Mouse (Mus musculus): ENCODE data around the gene Med29. TPM values are rescaled to one million over a fixed set of nuclear protein-coding genes. Genes with fewer than 3 reads are reported as not detected.

Gene Med29
- polyA plus RNA-seq, 1 experiment from 2014 or later, result 40.1 TPM

DNA sequence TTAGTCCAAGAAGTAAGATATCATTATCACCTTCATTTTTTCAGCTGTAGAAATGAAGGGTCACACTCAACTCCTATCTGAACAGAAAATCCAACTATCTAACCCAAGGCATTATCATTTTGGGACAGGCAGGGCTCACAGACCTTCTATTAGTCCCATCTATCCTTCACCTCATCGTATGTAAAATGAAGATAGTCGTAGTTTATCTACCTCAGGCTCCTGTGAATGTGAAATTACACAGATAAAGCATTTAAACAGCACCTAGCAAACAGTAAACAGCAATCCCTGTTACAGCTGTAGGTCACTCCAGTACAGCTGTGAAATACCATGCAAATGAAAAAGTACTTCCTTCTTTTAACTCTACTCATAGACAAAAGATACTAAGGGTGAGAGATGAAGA is 39.7 kb upstream of the Med29 start:
- H3K4me1 ChIP-seq (replicated peaks; ENCODE audit: control insufficient read depth, insufficient read depth, low read length), result peaks cover 13% of the 10 kb centered on the region
- no peaks in the 10 kb centered on the region for H3K27me3 ChIP-seq (ENCODE audit: control insufficient read depth, insufficient read depth, low read length)
- H3K36me3 ChIP-seq (ENCODE audit: control insufficient read depth, insufficient read depth, low read length), result no peaks in the 10 kb centered on the region; the same call in 1 of the 2 replicates
- ATAC-seq (replicated peaks; ENCODE audit: low FRiP score) (no peak), DNase-seq (ENCODE audit: low spot score) (no peak)
- no peaks in the 10 kb centered on the region for H3K9me3 ChIP-seq (ENCODE audit: control insufficient read depth, low read length)
- H3K9ac ChIP-seq (ENCODE audit: low read length), result no peak overlapping the region
- no peak overlapping the region for H3K4me2 ChIP-seq (ENCODE audit: low read depth, low read length, severe bottlenecking)
- no peak overlapping the region for H3K4me3 ChIP-seq (ENCODE audit: low read depth, low read length)
- no peak overlapping the region for H3K27ac ChIP-seq (ENCODE audit: low read depth, low read length)
- WGBS, result 87% methylated on average over 2 of the region's 2 CpGs

- DNase-seq (ENCODE audit: low spot score) (no peak), ATAC-seq (replicated peaks; ENCODE audit: low FRiP score) (no peak)
- H3K4me3 ChIP-seq (ENCODE audit: low read depth, low read length), result no peak overlapping the region
- H3K4me1 ChIP-seq (replicated peaks; ENCODE audit: control insufficient read depth, insufficient read depth, low read length), result peaks cover 13% of the 10 kb centered on the region
- no peak overlapping the region for H3K9ac ChIP-seq (ENCODE audit: low read length)
- H3K27ac ChIP-seq (ENCODE audit: low read depth, low read length), result no peak overlapping the region
- WGBS, result 83% methylated on average over 1 of the region's 1 CpGs
- H3K4me2 ChIP-seq (ENCODE audit: low read depth, low read length, severe bottlenecking), result no peak overlapping the region
- no peaks in the 10 kb centered on the region; the same call in 1 of the 2 replicates for H3K36me3 ChIP-seq (ENCODE audit: control insufficient read depth, insufficient read depth, low read length)
- H3K27me3 ChIP-seq (ENCODE audit: control insufficient read depth, insufficient read depth, low read length), result no peaks in the 10 kb centered on the region
- no peaks in the 10 kb centered on the region for H3K9me3 ChIP-seq (ENCODE audit: control insufficient read depth, low read length)
Observed at GRCm38 (mm10) chr7:28430512-28430911, 38.0 kb upstream of the Med29 start.

- no peak overlapping the region for H3K4me2 ChIP-seq (ENCODE audit: low read depth, low read length, severe bottlenecking)
- ATAC-seq (replicated peaks; ENCODE audit: low FRiP score), result no peak
- H3K4me3 ChIP-seq (ENCODE audit: low read depth, low read length), result no peak overlapping the region
- no peak overlapping the region for H3K9ac ChIP-seq (ENCODE audit: low read length)
- H3K9me3 ChIP-seq (ENCODE audit: control insufficient read depth, low read length), result no peaks in the 10 kb centered on the region
- no peak overlapping the region for H3K27ac ChIP-seq (ENCODE audit: low read depth, low read length)
- peaks cover 7% of the 10 kb centered on the region; the same call in 1 of the 2 replicates for H3K36me3 ChIP-seq (ENCODE audit: control insufficient read depth, insufficient read depth, low read length)
- no peaks in the 10 kb centered on the region for H3K4me1 ChIP-seq (replicated peaks; ENCODE audit: control insufficient read depth, insufficient read depth, low read length)
- DNase-seq (ENCODE audit: low spot score), result no peak
- no peaks in the 10 kb centered on the region for H3K27me3 ChIP-seq (ENCODE audit: control insufficient read depth, insufficient read depth, low read length)
Observed at GRCm38 (mm10) chr7:28427738-28428137, 35.2 kb upstream of the Med29 start.

GRCm38 (mm10) chr7:28423018-28423417 is 30.5 kb upstream of the Med29 start:
- no peak overlapping the region for H3K9ac ChIP-seq (ENCODE audit: low read length)
- WGBS, result 100% methylated on average over 1 of the region's 1 CpGs
- no peak for ATAC-seq (replicated peaks; ENCODE audit: low FRiP score)
- DNase-seq (ENCODE audit: low spot score), result no peak
- no peaks in the 10 kb centered on the region for H3K4me1 ChIP-seq (replicated peaks; ENCODE audit: control insufficient read depth, insufficient read depth, low read length)
- H3K4me2 ChIP-seq (ENCODE audit: low read depth, low read length, severe bottlenecking), result no peak overlapping the region
- no peak overlapping the region for H3K4me3 ChIP-seq (ENCODE audit: low read depth, low read length)
- no peaks in the 10 kb centered on the region for H3K27me3 ChIP-seq (ENCODE audit: control insufficient read depth, insufficient read depth, low read length)
- H3K27ac ChIP-seq (ENCODE audit: low read depth, low read length), result no peak overlapping the region
- peaks cover 14% of the 10 kb centered on the region; the same call in 1 of the 2 replicates for H3K36me3 ChIP-seq (ENCODE audit: control insufficient read depth, insufficient read depth, low read length)
- H3K9me3 ChIP-seq (ENCODE audit: control insufficient read depth, low read length), result no peaks in the 10 kb centered on the region

DNA sequence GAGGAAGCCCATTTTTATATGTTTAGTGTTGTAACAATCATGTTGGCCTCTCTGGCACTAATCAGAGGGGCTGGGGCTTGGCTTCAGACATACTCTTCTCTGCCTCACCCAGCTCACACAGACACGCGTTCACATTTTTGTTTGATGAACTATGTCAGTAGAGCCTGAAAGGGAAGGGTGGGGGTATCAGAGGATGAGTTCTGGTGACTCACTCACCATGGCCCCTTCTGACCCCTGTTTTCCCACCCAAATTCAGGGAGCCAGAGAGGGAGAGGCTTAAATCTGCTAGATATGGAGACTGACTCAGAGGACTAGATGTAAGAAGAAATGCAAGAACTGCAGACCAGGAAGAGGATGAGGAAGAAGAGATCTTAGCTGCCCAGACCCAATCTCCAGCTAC is 26.9 kb upstream of the Med29 start:
- no peak overlapping the region for H3K9ac ChIP-seq (ENCODE audit: low read length)
- no peak for DNase-seq (ENCODE audit: low spot score)
- H3K27ac ChIP-seq (ENCODE audit: low read depth, low read length), result no peak overlapping the region
- no peaks in the 10 kb centered on the region for H3K27me3 ChIP-seq (ENCODE audit: control insufficient read depth, insufficient read depth, low read length)
- no peak for ATAC-seq (replicated peaks; ENCODE audit: low FRiP score)
- 94% methylated on average over 2 of the region's 2 CpGs for WGBS
- H3K4me1 ChIP-seq (replicated peaks; ENCODE audit: control insufficient read depth, insufficient read depth, low read length), result no peaks in the 10 kb centered on the region
- no peak overlapping the region for H3K4me2 ChIP-seq (ENCODE audit: low read depth, low read length, severe bottlenecking)
- no peaks in the 10 kb centered on the region for H3K9me3 ChIP-seq (ENCODE audit: control insufficient read depth, low read length)
- no peak overlapping the region for H3K4me3 ChIP-seq (ENCODE audit: low read depth, low read length)
- H3K36me3 ChIP-seq (ENCODE audit: control insufficient read depth, insufficient read depth, low read length), result peaks cover 19% of the 10 kb centered on the region

- WGBS, result 89% methylated on average over 8 of the region's 8 CpGs
- H3K4me3 ChIP-seq (ENCODE audit: low read depth, low read length), result no peak overlapping the region
- no peak overlapping the region for H3K9ac ChIP-seq (ENCODE audit: low read length)
- DNase-seq (ENCODE audit: low spot score) (no peak), ATAC-seq (replicated peaks; ENCODE audit: low FRiP score) (no peak)
- peaks cover 19% of the 10 kb centered on the region for H3K36me3 ChIP-seq (ENCODE audit: control insufficient read depth, insufficient read depth, low read length)
- H3K27ac ChIP-seq (ENCODE audit: low read depth, low read length), result no peak overlapping the region
- H3K4me2 ChIP-seq (ENCODE audit: low read depth, low read length, severe bottlenecking), result no peak overlapping the region
- no peaks in the 10 kb centered on the region for H3K4me1 ChIP-seq (replicated peaks; ENCODE audit: control insufficient read depth, insufficient read depth, low read length)
- H3K9me3 ChIP-seq (ENCODE audit: control insufficient read depth, low read length), result no peaks in the 10 kb centered on the region
- H3K27me3 ChIP-seq (ENCODE audit: control insufficient read depth, insufficient read depth, low read length), result no peaks in the 10 kb centered on the region
Observed at GRCm38 (mm10) chr7:28418096-28418670, 25.7 kb upstream of the Med29 start.

- DNase-seq (ENCODE audit: low spot score), result no peak
- Histone ChIP-seq H3K36me3 (ENCODE audit: control insufficient read depth, insufficient read depth, low read length) (peaks cover 17% of the 10 kb centered on the region), H3K4me2 (ENCODE audit: low read depth, low read length, severe bottlenecking) (no peak overlapping the region), H3K4me1 (replicated peaks; ENCODE audit: control insufficient read depth, insufficient read depth, low read length) (no peaks in the 10 kb centered on the region), H3K9me3 (ENCODE audit: control insufficient read depth, low read length) (no peaks in the 10 kb centered on the region), H3K4me3 (ENCODE audit: low read depth, low read length) (no peak overlapping the region), H3K9ac (ENCODE audit: low read length) (no peak overlapping the region), H3K27me3 (ENCODE audit: control insufficient read depth, insufficient read depth, low read length) (no peaks in the 10 kb centered on the region), H3K27ac (ENCODE audit: low read depth, low read length) (no peak overlapping the region)
- no peak for ATAC-seq (replicated peaks; ENCODE audit: low FRiP score)
Observed at GRCm38 (mm10) chr7:28417368-28417767, 24.9 kb upstream of the Med29 start.

DNA sequence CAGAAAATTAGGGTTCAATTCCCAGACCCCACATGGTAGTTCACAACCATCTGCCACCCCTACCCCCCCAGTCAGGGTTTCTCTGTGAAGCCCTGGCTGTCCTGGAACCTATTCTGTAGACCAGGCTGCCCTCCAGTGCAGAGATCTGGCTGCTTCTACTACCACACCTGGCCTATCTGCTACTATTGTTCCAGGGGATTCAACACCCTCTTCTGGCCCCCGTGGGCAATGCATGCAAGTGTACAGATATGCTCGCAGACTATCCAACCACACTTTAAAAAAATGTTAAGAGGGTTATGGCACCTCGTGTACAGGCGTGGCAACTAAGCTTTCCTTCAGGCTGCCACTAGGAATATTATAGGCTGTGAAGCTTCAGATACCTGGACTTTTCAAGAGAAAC is 20.3 kb upstream of the Med29 start:
- Histone ChIP-seq H3K4me2 (ENCODE audit: low read depth, low read length, severe bottlenecking) (no peak overlapping the region), H3K36me3 (ENCODE audit: control insufficient read depth, insufficient read depth, low read length) (peaks cover 16% of the 10 kb centered on the region), H3K27me3 (ENCODE audit: control insufficient read depth, insufficient read depth, low read length) (no peaks in the 10 kb centered on the region), H3K9ac (ENCODE audit: low read length) (no peak overlapping the region), H3K27ac (ENCODE audit: low read depth, low read length) (no peak overlapping the region), H3K4me1 (replicated peaks; ENCODE audit: control insufficient read depth, insufficient read depth, low read length) (no peaks in the 10 kb centered on the region), H3K9me3 (ENCODE audit: control insufficient read depth, low read length) (no peaks in the 10 kb centered on the region), H3K4me3 (ENCODE audit: low read depth, low read length) (no peak overlapping the region)
- DNase-seq (ENCODE audit: low spot score) (no peak), ATAC-seq (replicated peaks; ENCODE audit: low FRiP score) (no peak)
- 88% methylated on average over 4 of the region's 4 CpGs for WGBS

DNA sequence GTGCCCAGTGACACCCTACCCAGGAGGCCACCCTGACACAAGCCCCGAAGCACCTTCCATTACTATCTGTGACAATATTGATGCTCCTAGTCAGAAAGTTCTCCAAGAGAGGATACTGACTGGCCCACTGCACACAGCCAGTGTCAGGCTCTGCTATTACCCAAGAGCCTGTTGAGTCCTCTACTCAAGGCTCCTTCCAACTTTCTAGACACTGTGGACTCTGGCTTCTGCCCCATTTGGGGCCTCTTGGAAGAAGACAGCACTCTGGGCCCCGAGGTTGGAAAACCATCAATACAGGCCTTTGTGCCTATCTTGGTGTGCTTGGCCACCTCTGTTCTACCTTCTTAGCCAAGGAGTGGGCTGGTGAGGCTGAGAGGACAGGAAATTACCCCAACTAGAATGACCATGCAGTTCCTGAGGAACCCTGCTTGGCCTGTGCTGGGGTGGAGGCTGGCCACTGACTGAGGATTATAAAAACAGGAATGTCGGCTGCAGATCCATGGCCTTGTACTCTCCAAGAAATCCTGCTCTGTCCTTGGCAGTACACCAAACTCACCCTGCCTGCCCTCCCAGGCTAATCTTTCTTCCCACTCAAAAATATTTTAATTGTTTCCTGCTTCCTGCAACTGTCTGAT is 18.4 kb upstream of the Med29 start:
- WGBS, result 95% methylated on average over 3 of the region's 3 CpGs
- DNase-seq (ENCODE audit: low spot score), result no peak
- H3K4me3 ChIP-seq (ENCODE audit: low read depth, low read length), result no peak overlapping the region
- peaks cover 14% of the 10 kb centered on the region for H3K36me3 ChIP-seq (ENCODE audit: control insufficient read depth, insufficient read depth, low read length)
- H3K9me3 ChIP-seq (ENCODE audit: control insufficient read depth, low read length), result no peaks in the 10 kb centered on the region
- ATAC-seq (replicated peaks; ENCODE audit: low FRiP score), result no peak
- H3K4me1 ChIP-seq (replicated peaks; ENCODE audit: control insufficient read depth, insufficient read depth, low read length), result no peaks in the 10 kb centered on the region
- no peak overlapping the region for H3K9ac ChIP-seq (ENCODE audit: low read length)
- no peak overlapping the region for H3K4me2 ChIP-seq (ENCODE audit: low read depth, low read length, severe bottlenecking)
- no peak overlapping the region for H3K27ac ChIP-seq (ENCODE audit: low read depth, low read length)
- no peaks in the 10 kb centered on the region for H3K27me3 ChIP-seq (ENCODE audit: control insufficient read depth, insufficient read depth, low read length)
